Mouse (Mus musculus) CD4-positive, CD25-positive, alpha-beta regulatory T cell, adult 2 months (primary cell): ENCODE data around the gene Slc30a10.

Experiments
- DNase-seq: peaks from one replicate; pipeline ENCODE4 v3.0.0-alpha.2; 2012; ENCODE audit warnings: low read depth, low spot score

Slc30a10 gene

GRCm38 (mm10) chr1:185454575-185454954 lies at the start of gene Slc30a10:
Slc30a10 (plus strand) TSS chr1:185454848.
- DNase-seq = no peak

- DNase-seq = no peak
Measured at GRCm38 (mm10) chr1:185405921-185406320, 48.7 kb upstream of the Slc30a10 start.

- no peak for DNase-seq
Measured at GRCm38 (mm10) chr1:185409831-185410230, 44.8 kb upstream of the Slc30a10 start.

GRCm38 (mm10) chr1:185418011-185418410 lies 36.6 kb upstream of the Slc30a10 start:
- no peak for DNase-seq

GRCm38 (mm10) chr1:185419805-185420204 lies 34.8 kb upstream of the Slc30a10 start:
- no peak for DNase-seq

- DNase-seq = no peak
Measured at GRCm38 (mm10) chr1:185420776-185421175, 33.9 kb upstream of the Slc30a10 start.

- no peak for DNase-seq
Measured at GRCm38 (mm10) chr1:185426583-185426982, 28.1 kb upstream of the Slc30a10 start.

- DNase-seq = no peak
Measured at GRCm38 (mm10) chr1:185430488-185430887, 24.2 kb upstream of the Slc30a10 start.

- DNase-seq = no peak
Measured at GRCm38 (mm10) chr1:185431245-185431997, 23.2 kb upstream of the Slc30a10 start.

- DNase-seq = no peak
Measured at GRCm38 (mm10) chr1:185431998-185432317, 22.7 kb upstream of the Slc30a10 start.

GRCm38 (mm10) chr1:185433112-185433511 lies 21.5 kb upstream of the Slc30a10 start:
- no peak for DNase-seq

GRCm38 (mm10) chr1:185438841-185439580 lies 15.6 kb upstream of the Slc30a10 start:
- DNase-seq = no peak

- no peak for DNase-seq
Measured at GRCm38 (mm10) chr1:185441703-185442472, 12.8 kb upstream of the Slc30a10 start.

GRCm38 (mm10) chr1:185448936-185449335 lies 5.7 kb upstream of the Slc30a10 start:
- DNase-seq = no peak

GRCm38 (mm10) chr1:185449727-185450126 lies 4.9 kb upstream of the Slc30a10 start:
- no peak for DNase-seq

GRCm38 (mm10) chr1:185451077-185451476 lies 3.6 kb upstream of the Slc30a10 start:
- DNase-seq = no peak

- no peak for DNase-seq
Measured at GRCm38 (mm10) chr1:185451495-185451894, 3.2 kb upstream of the Slc30a10 start.

GRCm38 (mm10) chr1:185452461-185452860 lies 2.2 kb upstream of the Slc30a10 start:
- DNase-seq = no peak

GRCm38 (mm10) chr1:185454144-185454543 lies 504 bp upstream of the Slc30a10 start:
- DNase-seq = no peak

- no peak for DNase-seq
Measured at GRCm38 (mm10) chr1:185454955-185455701, 480 bp downstream of the Slc30a10 start.

GRCm38 (mm10) chr1:185456327-185456726 lies 1.7 kb downstream of the Slc30a10 start:
- DNase-seq = no peak

- no peak for DNase-seq
Measured at GRCm38 (mm10) chr1:185460096-185460495, 5.4 kb downstream of the Slc30a10 start.
